Mouse (Mus musculus): ENCODE data around the gene Podn. TPM values are rescaled to one million over a fixed set of nuclear protein-coding genes. Genes with fewer than 3 reads are reported as not detected.

Podn gene
- polyA plus RNA-seq, 1 experiment from 2014 or later, result 0.75 TPM

GRCm38 (mm10) chr4:107975004-107975403 is 121.2 kb downstream of the Podn start:
- no peaks in the 10 kb centered on the region for H3K27me3 ChIP-seq (ENCODE audit: control insufficient read depth, insufficient read depth, low read length)
- ATAC-seq (ENCODE audit: low read depth), result no peak
- no peaks in the 10 kb centered on the region for H3K36me3 ChIP-seq (ENCODE audit: control insufficient read depth, insufficient read depth, low read length)
- 74% methylated on average over 7 of the region's 7 CpGs for WGBS
- no peak overlapping the region for H3K9ac ChIP-seq (replicated peaks; ENCODE audit: low read depth, low read length)
- H3K4me2 ChIP-seq (ENCODE audit: low read depth, low read length), result no peak overlapping the region
- H3K4me3 ChIP-seq (ENCODE audit: low read depth, low read length), result no peak overlapping the region
- H3K4me1 ChIP-seq (ENCODE audit: control insufficient read depth, insufficient read depth, low read length), result no peaks in the 10 kb centered on the region
- no peak overlapping the region for H3K27ac ChIP-seq (ENCODE audit: low read depth, low read length)
- no peaks in the 10 kb centered on the region for H3K9me3 ChIP-seq (ENCODE audit: control insufficient read depth, low read length)

- Histone ChIP-seq H3K4me2 (ENCODE audit: low read depth, low read length) (no peak overlapping the region), H3K4me3 (ENCODE audit: low read depth, low read length) (no peak overlapping the region), H3K9me3 (ENCODE audit: control insufficient read depth, low read length) (no peaks in the 10 kb centered on the region), H3K27ac (ENCODE audit: low read depth, low read length) (no peak overlapping the region), H3K9ac (replicated peaks; ENCODE audit: low read depth, low read length) (no peak overlapping the region), H3K36me3 (ENCODE audit: control insufficient read depth, insufficient read depth, low read length) (no peaks in the 10 kb centered on the region), H3K4me1 (ENCODE audit: control insufficient read depth, insufficient read depth, low read length) (no peaks in the 10 kb centered on the region), H3K27me3 (ENCODE audit: control insufficient read depth, insufficient read depth, low read length) (no peaks in the 10 kb centered on the region)
- ATAC-seq (ENCODE audit: low read depth), result no peak
- 66% methylated on average over 11 of the region's 11 CpGs for WGBS
These were observed 121.7 kb downstream of the Podn start for GRCm38 (mm10) chr4:107974527-107974926.

- no peak overlapping the region for H3K4me2 ChIP-seq (ENCODE audit: low read depth, low read length)
- H3K9me3 ChIP-seq (ENCODE audit: control insufficient read depth, low read length), result no peaks in the 10 kb centered on the region
- 91% methylated on average over 1 of the region's 1 CpGs for WGBS
- H3K4me3 ChIP-seq (ENCODE audit: low read depth, low read length), result no peak overlapping the region
- no peak for ATAC-seq (ENCODE audit: low read depth)
- H3K9ac ChIP-seq (replicated peaks; ENCODE audit: low read depth, low read length), result no peak overlapping the region
- no peaks in the 10 kb centered on the region for H3K27me3 ChIP-seq (ENCODE audit: control insufficient read depth, insufficient read depth, low read length)
- H3K27ac ChIP-seq (ENCODE audit: low read depth, low read length), result no peak overlapping the region
- no peaks in the 10 kb centered on the region for H3K36me3 ChIP-seq (ENCODE audit: control insufficient read depth, insufficient read depth, low read length)
- H3K4me1 ChIP-seq (ENCODE audit: control insufficient read depth, insufficient read depth, low read length), result no peaks in the 10 kb centered on the region
These were observed 125.1 kb downstream of the Podn start for GRCm38 (mm10) chr4:107971162-107971561.

- no peaks in the 10 kb centered on the region for H3K27me3 ChIP-seq (ENCODE audit: control insufficient read depth, insufficient read depth, low read length)
- H3K9ac ChIP-seq (replicated peaks; ENCODE audit: low read depth, low read length), result no peak overlapping the region
- H3K4me3 ChIP-seq (ENCODE audit: low read depth, low read length), result no peak overlapping the region
- no peak overlapping the region for H3K4me2 ChIP-seq (ENCODE audit: low read depth, low read length)
- no peak for ATAC-seq (ENCODE audit: low read depth)
- no peaks in the 10 kb centered on the region for H3K4me1 ChIP-seq (ENCODE audit: control insufficient read depth, insufficient read depth, low read length)
- H3K36me3 ChIP-seq (ENCODE audit: control insufficient read depth, insufficient read depth, low read length), result no peaks in the 10 kb centered on the region
- no peaks in the 10 kb centered on the region for H3K9me3 ChIP-seq (ENCODE audit: control insufficient read depth, low read length)
- no peak overlapping the region for H3K27ac ChIP-seq (ENCODE audit: low read depth, low read length)
These were observed 126.5 kb downstream of the Podn start for GRCm38 (mm10) chr4:107969781-107970180.

- WGBS, result 81% methylated on average over 16 of the region's 16 CpGs
- ATAC-seq (ENCODE audit: low read depth), result no peak
- H3K4me3 ChIP-seq (ENCODE audit: low read depth, low read length), result no peak within 1 kb of the TSS
- no peaks in the 10 kb centered on the region for H3K9me3 ChIP-seq (ENCODE audit: control insufficient read depth, low read length)
- H3K4me2 ChIP-seq (ENCODE audit: low read depth, low read length), result no peak within 1 kb of the TSS
- no peaks in the 10 kb centered on the region for H3K4me1 ChIP-seq (ENCODE audit: control insufficient read depth, insufficient read depth, low read length)
- H3K27ac ChIP-seq (ENCODE audit: low read depth, low read length), result no peak within 1 kb of the TSS
- no peaks in the 10 kb centered on the region for H3K27me3 ChIP-seq (ENCODE audit: control insufficient read depth, insufficient read depth, low read length)
- H3K36me3 ChIP-seq (ENCODE audit: control insufficient read depth, insufficient read depth, low read length), result no peaks in the 10 kb centered on the region
- H3K9ac ChIP-seq (replicated peaks; ENCODE audit: low read depth, low read length), result no peak within 1 kb of the TSS
These were observed 128.1 kb downstream of the Podn start, which contains the start of gene Slc1a7 for GRCm38 (mm10) chr4:107967966-107968682. TSS of gene Slc1a7 (plus strand) at chr4:107968332.

- H3K4me1 ChIP-seq (ENCODE audit: control insufficient read depth, insufficient read depth, low read length), result no peaks in the 10 kb centered on the region
These were observed 129.7 kb downstream of the Podn start for GRCm38 (mm10) chr4:107966416-107967109.

More at GRCm38 (mm10) chr4:107966416-107967109, 129.7 kb downstream of the Podn start:
- Histone ChIP-seq H3K4me2 (ENCODE audit: low read depth, low read length) (no peak overlapping the region), H3K9ac (replicated peaks; ENCODE audit: low read depth, low read length) (no peak overlapping the region), H3K9me3 (ENCODE audit: control insufficient read depth, low read length) (no peaks in the 10 kb centered on the region), H3K36me3 (ENCODE audit: control insufficient read depth, insufficient read depth, low read length) (no peaks in the 10 kb centered on the region), H3K27me3 (ENCODE audit: control insufficient read depth, insufficient read depth, low read length) (no peaks in the 10 kb centered on the region), H3K4me3 (ENCODE audit: low read depth, low read length) (no peak overlapping the region), H3K27ac (ENCODE audit: low read depth, low read length) (no peak overlapping the region)
- WGBS, result 64% methylated on average over 5 of the region's 5 CpGs
- no peak for ATAC-seq (ENCODE audit: low read depth)

Small RNA genes within 50 kb of the gene (microRNA-seq; reads per million reads assigned to microRNA genes)
- not detected for gene Mir6397

Other genes starting within 250 kb of the Podn start
- 104 and 120 TPM in 2 replicates for gene Magoh, start 216.7 kb downstream of the Podn start, polyA plus RNA-seq (2014; fragmentation: Nextera tagmentation; extraction: Ambion mirVana)
- gene 0610037L13Rik, start 206.6 kb downstream of the Podn start, polyA plus RNA-seq (2014; fragmentation: Nextera tagmentation; extraction: Ambion mirVana), result 82.6 and 91.7 TPM in 2 replicates
- 14.0 and 19.3 TPM in 2 replicates for gene Cpt2, start 172.8 kb downstream of the Podn start, polyA plus RNA-seq (2014; fragmentation: Nextera tagmentation; extraction: Ambion mirVana)
- gene Slc1a7, start 128.1 kb downstream of the Podn start, polyA plus RNA-seq (2014; fragmentation: Nextera tagmentation; extraction: Ambion mirVana), result not detected in 2 replicates
- gene Scp2, start 48.6 kb upstream of the Podn start, polyA plus RNA-seq (2014; fragmentation: Nextera tagmentation; extraction: Ambion mirVana), result 233 and 238 TPM in 2 replicates
- gene Echdc2, start 69.0 kb upstream of the Podn start, polyA plus RNA-seq (2014; fragmentation: Nextera tagmentation; extraction: Ambion mirVana), result 7.5 and 7.9 TPM in 2 replicates
- gene Zyg11a, start 121.6 kb upstream of the Podn start, polyA plus RNA-seq (2014; fragmentation: Nextera tagmentation; extraction: Ambion mirVana), result not detected in 2 replicates
- gene Zyg11b, start 204.7 kb upstream of the Podn start, polyA plus RNA-seq (2014; fragmentation: Nextera tagmentation; extraction: Ambion mirVana), result 42.7 and 48.5 TPM in 2 replicates
- gene Coa7, start 231.7 kb upstream of the Podn start, polyA plus RNA-seq (2014; fragmentation: Nextera tagmentation; extraction: Ambion mirVana), result 44.1 and 45.0 TPM in 2 replicates

All from neural tube, embryonic 14.5 days (tissue).